Mouse (Mus musculus): Measurements from ENCODE around the gene Atg2a.

Atg2a gene

GRCm38 (mm10) chr19:6241274-6242107 is at the start of gene Atg2a:
Atg2a (plus strand) TSS chr19:6241668.
- peak; percentile 98 to 99 for DNase-seq

- DNase-seq, result no peak
These were observed 37.2 kb upstream of the Atg2a start for GRCm38 (mm10) chr19:6204265-6204664.

DNA sequence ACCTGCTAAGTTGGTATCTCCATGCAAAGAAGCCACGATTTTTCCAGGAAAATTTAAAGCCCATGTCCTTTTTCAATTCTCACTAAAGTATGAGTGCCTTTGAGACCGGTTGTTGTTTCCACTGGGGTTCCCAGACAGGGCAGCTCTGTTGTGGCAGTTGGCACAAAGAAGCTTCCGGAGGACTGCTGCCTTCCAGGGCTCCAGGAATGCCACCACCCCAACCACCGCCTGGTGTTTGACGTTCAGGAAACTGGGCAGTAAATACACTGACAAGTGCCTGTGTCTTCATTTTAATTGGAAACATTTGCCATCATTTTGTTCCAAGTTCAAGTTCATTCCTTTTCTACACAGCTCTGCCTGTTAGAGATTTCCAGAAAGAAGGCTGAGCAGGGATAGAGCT is 34.8 kb upstream of the Atg2a start:
- DNase-seq, result no peak

DNA sequence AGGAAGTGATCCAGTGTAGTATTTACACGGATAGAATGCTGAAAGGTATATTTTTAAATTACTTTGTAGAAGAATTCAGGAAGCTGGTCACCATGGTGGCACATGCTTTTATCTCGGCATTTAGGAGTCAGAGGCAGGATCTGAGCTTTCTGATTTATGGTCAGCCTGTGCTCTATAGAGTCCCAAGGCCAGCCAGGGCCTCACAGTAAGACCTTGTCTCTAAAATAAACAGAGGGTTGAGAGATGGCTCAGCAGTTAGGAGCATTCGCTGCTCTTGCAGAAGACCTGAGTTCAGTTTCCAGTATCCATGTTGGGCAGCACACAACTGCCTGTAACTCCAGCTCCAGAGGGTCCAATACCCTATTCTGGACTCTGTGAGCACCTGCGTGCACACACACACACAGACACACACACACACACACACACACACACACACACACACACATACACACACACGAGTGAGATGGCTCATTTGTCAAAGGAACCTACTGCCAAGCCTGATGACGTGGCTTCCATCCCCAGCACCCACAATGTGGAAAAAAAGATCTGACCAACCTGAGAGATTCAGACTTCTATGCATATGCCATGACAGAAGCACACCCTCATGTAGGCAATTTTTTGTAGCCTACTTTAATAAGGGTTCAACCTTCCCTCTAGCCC is 25.3 kb upstream of the Atg2a start:
- DNase-seq, result no peak

- no peak for DNase-seq
These were observed 22.9 kb upstream of the Atg2a start for GRCm38 (mm10) chr19:6218606-6219005.

DNA sequence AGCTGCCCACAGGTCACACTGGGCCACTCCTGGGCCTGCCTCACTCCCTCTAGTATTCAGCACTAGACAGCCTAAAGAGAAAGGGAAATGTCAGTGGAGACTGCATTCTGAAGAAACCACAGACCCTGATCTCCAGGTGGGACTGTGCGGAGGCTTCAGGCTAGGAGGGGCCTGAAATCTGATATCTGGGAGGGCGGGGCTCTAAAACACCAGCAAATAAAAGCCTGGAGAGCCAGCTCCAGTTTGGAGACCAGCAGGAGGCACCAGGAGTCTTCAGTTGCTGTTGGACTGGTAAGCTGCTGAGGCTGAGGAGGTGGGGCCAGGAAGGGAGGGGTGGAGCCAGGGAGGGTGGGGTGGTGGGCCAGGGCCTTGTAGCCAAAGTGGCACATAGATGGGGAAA is 15.3 kb upstream of the Atg2a start, which contains the start of gene Gpha2:
Gene Gpha2, plus strand, starts transcription at position 246 of the 400 bp plus-strand sequence.
- no peak for DNase-seq

DNA sequence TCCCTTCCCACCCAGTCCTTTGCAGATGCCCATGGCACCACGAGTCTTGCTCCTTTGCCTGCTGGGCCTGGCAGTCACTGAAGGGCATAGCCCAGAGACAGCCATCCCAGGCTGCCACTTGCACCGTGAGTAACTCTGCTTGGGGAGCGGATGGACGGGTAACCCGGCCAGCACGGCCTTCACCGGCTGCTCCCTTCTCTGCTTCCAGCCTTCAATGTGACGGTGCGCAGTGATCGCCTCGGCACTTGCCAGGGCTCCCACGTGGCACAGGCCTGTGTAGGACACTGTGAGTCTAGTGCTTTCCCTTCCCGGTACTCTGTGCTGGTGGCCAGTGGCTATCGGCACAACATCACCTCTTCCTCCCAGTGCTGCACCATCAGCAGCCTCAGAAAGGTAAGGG is 14.7 kb upstream of the Atg2a start:
- DNase-seq, result no peak

- DNase-seq, result no peak
These were observed 13.6 kb upstream of the Atg2a start for GRCm38 (mm10) chr19:6227864-6228263.

GRCm38 (mm10) chr19:6230411-6230810 is 11.1 kb upstream of the Atg2a start:
- peak; percentile 49 to 63 for DNase-seq

- DNase-seq, result no peak
These were observed 10.4 kb upstream of the Atg2a start for GRCm38 (mm10) chr19:6231036-6231435.

DNA sequence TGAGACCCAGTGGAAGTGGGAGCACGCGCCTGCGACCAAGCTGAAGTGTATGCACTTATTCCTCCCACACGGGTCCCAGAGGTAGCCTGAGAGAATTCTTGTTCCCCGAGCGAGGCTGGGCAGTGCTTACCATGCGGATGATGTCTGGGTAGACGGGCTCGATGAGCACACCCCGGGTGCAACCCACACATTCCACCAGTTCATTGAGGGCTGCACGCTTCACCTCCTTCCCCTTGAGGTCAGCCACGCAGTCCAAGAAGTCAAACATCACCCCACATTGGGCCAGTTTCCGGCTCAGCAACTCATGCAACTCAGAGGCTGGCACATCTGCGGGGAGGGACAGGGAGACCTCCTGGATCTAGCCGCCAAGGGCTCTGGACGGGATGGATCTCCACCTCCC is 7.8 kb upstream of the Atg2a start:
- no peak for DNase-seq

DNA sequence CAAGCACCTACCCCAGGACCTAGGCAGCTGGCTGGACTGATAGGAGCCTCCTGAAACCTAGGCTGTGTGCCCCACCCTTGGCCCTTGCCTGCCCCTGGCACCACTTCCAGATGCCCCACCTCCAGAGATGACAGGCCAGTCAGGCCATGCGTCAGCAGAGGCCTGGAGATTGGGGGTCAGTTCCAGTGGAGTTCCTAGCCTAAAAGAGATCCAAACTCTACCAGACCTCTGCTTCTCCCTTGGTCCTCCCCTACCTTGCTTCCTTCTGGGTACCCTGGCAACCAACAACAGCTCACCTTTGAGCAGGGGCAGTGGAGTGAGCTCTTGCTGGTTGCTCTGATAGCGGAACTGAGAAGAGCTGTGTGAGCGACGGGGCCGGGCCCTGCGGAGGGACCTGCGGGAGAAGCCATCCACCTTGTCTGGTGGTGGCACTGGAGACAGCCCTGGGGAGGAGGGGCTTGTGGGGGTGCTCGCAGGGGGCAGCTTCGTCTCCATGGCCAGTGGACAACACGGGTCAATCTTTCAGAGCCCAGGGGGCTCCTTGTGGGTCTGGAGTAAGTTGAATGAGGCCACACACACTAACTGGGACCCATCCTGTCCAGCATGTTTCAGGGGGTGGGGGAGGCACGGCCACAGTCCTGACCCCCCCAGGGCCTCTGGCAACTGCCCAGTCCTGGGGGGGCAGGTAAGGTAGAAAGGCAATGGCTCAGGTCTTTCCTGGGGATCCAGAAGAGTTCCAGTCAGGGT is 7.0 kb upstream of the Atg2a start:
- DNase-seq, result peak; percentile 46 to 54

DNA sequence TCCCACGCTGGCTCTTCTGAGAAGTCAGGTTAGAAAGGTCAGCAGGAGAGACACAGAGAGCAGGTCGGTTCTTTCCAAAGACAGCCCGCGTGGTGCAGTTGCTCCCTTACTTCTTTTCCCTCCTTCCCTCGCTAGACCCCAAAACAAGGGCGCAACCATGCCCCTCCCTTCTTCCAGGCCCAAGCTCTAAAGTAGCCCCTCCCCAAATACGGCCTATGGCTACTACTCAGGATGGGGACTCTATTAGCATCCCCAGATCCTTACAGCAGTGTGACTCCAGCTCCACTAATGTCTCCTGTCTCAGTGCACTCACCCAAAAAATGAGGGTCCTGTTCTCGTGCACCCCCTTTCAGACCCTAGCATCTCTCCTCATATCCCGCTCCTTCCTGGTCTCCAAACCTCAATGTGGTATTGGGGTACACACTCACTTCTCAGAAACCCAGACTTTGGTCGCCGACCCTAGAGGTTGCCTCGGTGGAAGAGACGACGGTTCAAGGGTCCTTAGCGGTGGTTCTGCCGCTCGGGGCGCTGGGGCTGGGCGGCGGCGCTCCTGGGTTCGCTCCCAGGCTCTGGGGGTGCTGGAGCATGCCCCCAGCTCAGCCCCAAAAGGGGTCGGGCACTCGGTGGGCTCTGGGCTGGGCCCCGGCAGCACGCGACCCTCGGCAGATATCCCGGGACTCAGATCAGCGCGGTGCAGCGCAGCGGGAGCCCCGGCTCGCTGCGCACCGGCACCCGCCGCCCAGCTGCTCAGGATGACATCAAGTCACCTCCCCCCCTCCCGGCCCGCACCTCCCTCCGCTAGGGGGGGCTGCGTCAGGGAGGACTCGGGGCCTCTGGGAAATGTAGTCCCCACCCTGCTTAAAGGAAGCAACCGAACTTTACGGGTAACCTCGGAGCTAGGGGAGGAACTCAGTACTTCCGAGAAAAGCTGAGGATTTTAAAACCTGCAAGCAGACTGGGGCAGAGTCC is 6.1 kb upstream of the Atg2a start, which contains the start of gene Ppp2r5b:
Gene Ppp2r5b, minus strand, starts transcription at position 789 of the 969 bp plus-strand sequence.
- DNase-seq, result peak; percentile 96

DNA sequence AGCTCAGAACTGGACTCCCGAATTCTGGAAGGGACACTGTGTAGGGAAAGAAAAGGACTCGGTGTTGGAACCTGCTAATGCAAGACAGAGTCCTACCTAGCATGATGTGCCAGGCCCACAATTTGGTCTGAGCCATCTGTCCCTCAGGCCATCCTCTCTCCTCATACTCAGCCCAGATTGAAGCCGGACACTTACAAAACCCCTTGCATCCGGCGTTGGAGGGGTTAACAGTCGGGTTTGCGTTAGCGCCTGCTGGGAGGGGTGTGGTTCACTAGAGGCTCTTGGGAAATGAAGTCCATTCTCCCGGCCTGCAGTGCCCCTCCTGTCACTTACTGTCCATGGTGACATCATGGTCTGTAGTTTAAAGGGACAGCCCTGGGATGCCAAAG is 5.4 kb upstream of the Atg2a start:
- peak; percentile 94 to 95 for DNase-seq

DNA sequence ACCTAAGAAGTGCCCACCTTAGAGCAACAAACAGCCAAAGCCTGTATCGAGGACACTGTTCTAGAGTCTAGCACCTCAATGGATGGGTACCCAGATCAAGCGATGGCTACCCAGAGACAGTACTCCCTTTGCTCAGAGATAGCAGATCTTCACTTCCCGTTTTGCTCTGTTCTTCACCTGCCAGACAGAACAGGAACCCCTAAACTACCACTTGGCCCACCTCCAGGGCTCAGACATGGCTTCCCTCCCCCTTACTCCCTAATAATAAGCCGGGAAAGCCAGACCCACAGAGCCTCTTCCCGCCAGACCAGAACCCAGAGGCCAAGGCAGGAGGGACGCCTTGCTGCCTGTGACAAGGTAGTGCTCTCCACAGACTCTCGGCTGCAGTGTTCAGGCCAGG is 4.6 kb upstream of the Atg2a start:
- peak in 1 of 2 experiments; percentile 44 for DNase-seq

- DNase-seq, result no peak
These were observed 2.7 kb upstream of the Atg2a start for GRCm38 (mm10) chr19:6238740-6239139.

DNA sequence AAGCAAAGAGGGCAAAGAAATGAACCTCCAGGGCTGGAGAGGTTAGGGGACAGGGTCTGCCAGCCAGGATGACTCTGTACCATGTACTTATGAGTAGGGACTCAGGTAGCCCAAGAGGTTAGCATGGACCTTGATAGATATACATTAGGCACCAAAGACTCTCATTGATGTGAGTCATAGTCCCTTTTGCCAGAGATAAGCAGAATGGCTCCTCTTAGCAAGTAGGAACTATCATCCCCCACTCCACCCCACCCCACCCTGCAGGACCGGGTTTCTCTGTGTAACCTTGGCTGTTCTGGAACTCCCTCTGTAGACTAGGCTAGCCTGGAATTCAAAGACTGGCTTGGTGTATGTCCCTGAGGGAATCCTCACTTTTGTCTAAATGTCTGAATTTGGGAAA is 1.3 kb upstream of the Atg2a start:
- DNase-seq, result no peak

DNA sequence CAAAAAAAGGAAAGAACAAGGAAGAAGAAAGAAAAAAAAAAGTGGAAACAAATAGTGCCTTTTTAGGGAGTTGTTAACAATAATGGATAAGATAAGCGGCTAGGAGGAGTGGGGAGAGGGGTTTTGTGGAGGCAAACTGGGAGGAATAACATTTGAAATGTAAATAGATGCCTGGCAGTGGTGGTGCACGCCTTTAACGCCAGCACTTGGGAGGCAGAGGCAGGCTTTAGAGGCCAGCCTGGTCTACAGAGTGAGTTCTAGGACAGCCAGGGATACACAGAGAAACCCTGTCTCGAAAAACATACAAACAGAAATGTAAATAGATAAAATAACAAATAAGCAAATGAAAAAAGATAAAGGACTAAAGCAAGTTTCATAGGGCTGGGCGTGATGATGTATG is 743 bp upstream of the Atg2a start:
- no peak for DNase-seq

DNA sequence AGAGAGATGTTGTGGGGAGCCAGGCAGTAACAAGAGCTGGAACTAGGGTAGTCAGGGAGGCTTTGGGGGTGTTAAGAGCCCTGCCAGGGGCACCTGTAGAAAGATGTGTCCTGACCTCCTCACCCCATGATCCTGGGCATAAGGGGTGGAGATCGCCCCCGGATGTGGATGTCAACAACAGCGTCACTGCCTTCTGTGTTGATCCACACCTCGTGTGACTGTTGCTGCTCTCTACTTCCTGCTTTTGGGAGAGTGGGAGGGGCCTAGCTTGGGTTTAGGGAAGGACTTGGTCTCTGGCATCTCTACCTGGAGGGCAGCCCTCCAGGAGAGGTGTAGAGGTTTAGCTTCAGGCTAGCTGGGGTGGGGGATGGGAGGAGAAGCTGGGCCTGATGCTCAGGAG is 813 bp downstream of the Atg2a start:
- peak; percentile 44 to 53 for DNase-seq

GRCm38 (mm10) chr19:6243226-6243625 is 1.8 kb downstream of the Atg2a start:
- no peak for DNase-seq

GRCm38 (mm10) chr19:6245806-6246205 is 4.3 kb downstream of the Atg2a start:
- no peak for DNase-seq
